Mouse (Mus musculus): Measurements from ENCODE around the gene Vmn2r56. TPM values are rescaled to one million over a fixed set of nuclear protein-coding genes. Genes with fewer than 3 reads are reported as not detected.

The Vmn2r56 gene
- polyA plus RNA-seq, 1 experiment from 2014 or later = 0.08 TPM

Other genes with a start within 250 kb of the Vmn2r56 start
- gene 2900092C05Rik, start 222.5 kb downstream of the Vmn2r56 start, polyA plus RNA-seq (2014; fragmentation: Nextera tagmentation; extraction: Ambion mirVana) = not detected in 2 replicates
- gene Vmn2r53, start 126.2 kb downstream of the Vmn2r56 start, polyA plus RNA-seq (2014; fragmentation: Nextera tagmentation; extraction: Ambion mirVana) = 0.01 TPM in 1 of 2 replicates, not detected in the other
- not detected in 2 replicates for gene Vmn2r54, start 94.7 kb downstream of the Vmn2r56 start, polyA plus RNA-seq (2014; fragmentation: Nextera tagmentation; extraction: Ambion mirVana)
- gene Vmn2r55, start 50.0 kb downstream of the Vmn2r56 start, polyA plus RNA-seq (2014; fragmentation: Nextera tagmentation; extraction: Ambion mirVana) = not detected in 2 replicates
- gene Zscan18, start 68.6 kb upstream of the Vmn2r56 start, polyA plus RNA-seq (2014; fragmentation: Nextera tagmentation; extraction: Ambion mirVana) = 28.5 and 30.3 TPM in 2 replicates
- 41.0 and 42.6 TPM in 2 replicates for gene Zfp329, start 83.9 kb upstream of the Vmn2r56 start, polyA plus RNA-seq (2014; fragmentation: Nextera tagmentation; extraction: Ambion mirVana)
- 24.1 and 27.7 TPM in 2 replicates for gene Zfp110, start 99.8 kb upstream of the Vmn2r56 start, polyA plus RNA-seq (2014; fragmentation: Nextera tagmentation; extraction: Ambion mirVana)
- 7.4 and 7.9 TPM in 2 replicates for gene Zfp128, start 146.2 kb upstream of the Vmn2r56 start, polyA plus RNA-seq (2014; fragmentation: Nextera tagmentation; extraction: Ambion mirVana)
- gene Zscan22, start 162.8 kb upstream of the Vmn2r56 start, polyA plus RNA-seq (2014; fragmentation: Nextera tagmentation; extraction: Ambion mirVana) = 13.2 and 13.6 TPM in 2 replicates
- 687 and 695 TPM in 2 replicates for gene Rps5, start 187.3 kb upstream of the Vmn2r56 start, polyA plus RNA-seq (2014; fragmentation: Nextera tagmentation; extraction: Ambion mirVana)
- 0.68 and 1.3 TPM in 2 replicates for gene Rnf225, start 192.4 kb upstream of the Vmn2r56 start, polyA plus RNA-seq (2014; fragmentation: Nextera tagmentation; extraction: Ambion mirVana)
- 10.6 and 12.7 TPM in 2 replicates for gene Zfp324, start 230.8 kb upstream of the Vmn2r56 start, polyA plus RNA-seq (2014; fragmentation: Nextera tagmentation; extraction: Ambion mirVana)
- gene Zfp446, start 242.8 kb upstream of the Vmn2r56 start, polyA plus RNA-seq (2014; fragmentation: Nextera tagmentation; extraction: Ambion mirVana) = 9.8 and 10.3 TPM in 2 replicates